Mouse (Mus musculus): ENCODE data around the gene Arl8a. TPM values are rescaled to one million over a fixed set of nuclear protein-coding genes. Genes with fewer than 3 reads are reported as not detected.

Arl8a gene
- total RNA-seq, 2 experiments from 2014 or later = 19.9 to 32.1 TPM

DNA sequence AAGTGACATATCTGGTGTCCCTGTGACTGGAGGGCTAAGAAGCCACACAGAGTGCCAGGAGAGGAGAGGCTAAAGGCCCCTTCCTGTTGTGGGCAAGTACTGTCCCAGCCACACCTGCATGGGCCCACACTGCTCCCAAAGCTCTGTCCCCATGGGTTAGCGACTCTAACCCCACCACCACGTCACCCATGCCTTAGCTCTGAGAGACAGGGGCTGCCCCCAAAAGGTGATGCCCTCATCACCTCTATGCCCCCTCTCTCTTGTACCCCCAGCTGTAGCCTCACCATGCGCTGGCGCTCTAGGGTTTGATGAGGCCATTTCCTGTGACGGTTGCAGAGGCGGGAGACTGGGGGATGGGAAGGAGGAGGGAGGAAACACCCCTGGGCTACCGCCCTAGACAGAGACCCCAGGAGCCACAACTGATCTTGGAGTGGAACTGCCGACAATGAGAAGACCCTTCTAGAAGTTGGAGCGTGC lies 13.7 kb upstream of the Arl8a start:
- peak; percentile 40 for ATAC-seq (replicated peaks; ENCODE audit: poor library complexity)

DNA sequence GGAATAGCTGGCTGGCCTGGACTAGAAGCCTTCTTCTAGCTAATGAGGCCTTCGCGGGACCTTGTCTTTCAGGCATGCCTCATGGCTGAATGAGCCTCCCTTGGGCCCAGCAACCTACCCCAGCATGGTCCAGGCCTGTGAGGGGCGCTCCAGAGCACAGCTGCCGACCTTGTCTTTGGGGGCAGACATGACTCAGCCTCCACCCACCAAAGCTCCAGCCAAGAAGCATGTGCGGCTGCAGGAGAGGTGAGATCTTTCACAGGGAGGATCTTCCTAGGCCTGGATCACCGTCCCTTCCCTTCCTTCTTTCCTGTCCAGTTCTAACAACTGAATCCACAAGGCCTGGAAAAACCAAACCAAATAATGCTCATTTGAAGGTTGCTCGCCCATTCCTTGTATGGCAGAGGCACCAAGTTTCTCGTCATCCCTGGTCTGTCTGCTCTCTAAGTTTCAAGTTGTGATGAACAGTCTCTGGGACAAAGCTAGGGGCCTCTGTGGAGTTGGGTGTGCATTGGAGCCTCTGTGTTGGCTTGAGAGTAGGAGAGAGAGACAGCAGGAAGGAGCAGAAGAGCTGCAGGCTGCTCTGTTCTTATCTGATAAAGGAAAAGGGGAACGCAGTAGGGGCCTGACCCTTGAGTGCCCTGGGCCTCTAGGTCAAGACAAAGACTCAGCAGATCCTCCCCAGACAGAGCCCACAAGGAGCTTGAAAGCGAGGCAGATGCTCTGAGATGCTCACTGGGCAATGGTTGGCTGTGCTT lies 12.8 kb upstream of the Arl8a start:
- peak; percentile 30 for ATAC-seq (replicated peaks; ENCODE audit: poor library complexity)

GRCm38 (mm10) chr1:135135111-135135787 lies 11.4 kb upstream of the Arl8a start:
- no peak for ATAC-seq (replicated peaks; ENCODE audit: poor library complexity)

GRCm38 (mm10) chr1:135136500-135136899 lies 10.1 kb upstream of the Arl8a start:
- peak; percentile 31 for ATAC-seq (replicated peaks; ENCODE audit: poor library complexity)

GRCm38 (mm10) chr1:135139906-135140305 lies 6.7 kb upstream of the Arl8a start:
- ATAC-seq (replicated peaks; ENCODE audit: poor library complexity) = peak; percentile 70

DNA sequence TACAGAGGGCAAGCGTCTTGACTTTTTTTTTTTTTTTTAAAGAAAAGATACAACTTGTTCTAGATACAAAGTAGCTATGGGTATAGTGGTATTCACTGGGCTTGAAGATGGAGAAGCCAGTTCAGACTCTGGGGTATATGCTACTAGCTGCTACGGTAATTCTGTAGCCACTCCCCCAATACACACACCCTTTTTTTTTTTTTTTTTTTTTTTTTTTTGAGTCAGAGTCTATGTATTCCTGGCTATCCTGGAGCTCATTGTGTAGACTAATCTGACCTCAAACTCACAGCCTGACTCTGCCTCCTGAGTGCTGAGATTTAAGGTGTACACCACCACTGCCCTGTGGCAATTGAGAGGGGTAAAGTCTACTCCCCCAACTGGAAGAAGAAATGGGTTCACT lies 4.2 kb upstream of the Arl8a start:
- ATAC-seq (replicated peaks; ENCODE audit: poor library complexity) = no peak

DNA sequence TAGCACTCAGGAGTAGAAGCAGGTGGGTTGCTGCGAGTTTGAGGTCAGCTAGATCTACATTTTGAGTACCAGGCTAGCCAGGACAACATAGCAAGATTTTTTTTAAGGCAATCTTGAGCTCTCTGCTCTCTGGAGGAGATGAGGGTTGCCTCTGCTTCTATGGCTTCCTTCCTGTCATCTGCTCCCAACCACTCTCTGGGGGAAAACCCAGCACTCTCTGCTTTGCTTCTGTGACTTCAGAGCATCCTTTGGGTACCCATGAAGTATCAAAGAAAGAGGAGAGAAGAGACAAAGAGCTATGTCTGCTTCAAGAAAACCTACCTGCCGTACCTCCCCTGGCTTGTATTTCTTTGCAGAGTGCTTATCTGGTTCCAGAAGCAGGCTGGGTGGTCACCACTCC lies 2.7 kb upstream of the Arl8a start:
- ATAC-seq (replicated peaks; ENCODE audit: poor library complexity) = no peak

- ATAC-seq (replicated peaks; ENCODE audit: poor library complexity) = peak; percentile 67
These were observed 500 bp downstream of the Arl8a start for GRCm38 (mm10) chr1:135146946-135147701.

GRCm38 (mm10) chr1:135147702-135148058 lies 1.1 kb downstream of the Arl8a start:
- ATAC-seq (replicated peaks; ENCODE audit: poor library complexity) = peak; percentile 71

DNA sequence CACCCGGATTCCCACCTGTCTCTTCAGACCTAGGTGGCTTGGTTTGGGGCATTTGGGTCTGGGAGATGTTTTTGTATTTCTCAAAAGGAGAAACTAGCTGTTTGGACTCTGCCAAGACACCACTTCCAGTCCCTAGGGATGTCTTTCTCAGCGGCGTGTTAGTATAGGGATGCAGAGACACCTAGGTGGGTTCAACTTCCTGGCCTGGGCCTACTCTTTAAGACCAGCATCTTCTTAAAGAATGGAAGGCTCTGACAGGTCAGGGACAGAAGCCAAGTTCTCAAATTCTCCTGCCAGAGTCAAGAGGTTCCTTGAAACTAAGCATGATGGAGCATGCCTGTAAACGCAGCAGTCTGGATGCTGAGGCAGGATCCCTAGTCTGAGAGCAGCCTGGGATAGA lies 1.9 kb downstream of the Arl8a start:
- ATAC-seq (replicated peaks; ENCODE audit: poor library complexity) = no peak

DNA sequence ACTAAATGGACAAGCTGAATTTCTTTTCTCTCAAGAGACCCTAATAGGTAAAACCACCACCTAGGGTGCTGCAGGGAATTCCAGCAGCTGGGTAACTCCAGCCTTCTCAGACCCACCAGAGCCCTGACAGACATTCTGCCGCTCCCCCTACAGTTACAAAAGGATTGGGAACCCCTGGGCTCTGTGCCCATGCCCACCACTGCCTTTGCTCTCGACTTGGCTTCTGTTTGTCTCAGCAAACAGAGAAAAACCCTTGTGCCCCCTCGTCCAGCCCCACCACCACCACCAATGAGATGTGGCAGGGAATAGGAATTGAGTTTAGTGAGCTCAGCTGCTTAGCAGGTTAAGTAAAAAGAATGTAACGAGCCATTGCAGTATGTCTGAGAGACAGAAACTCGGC lies 2.4 kb downstream of the Arl8a start:
- ATAC-seq (replicated peaks; ENCODE audit: poor library complexity) = no peak

GRCm38 (mm10) chr1:135154011-135154410 lies 7.4 kb downstream of the Arl8a start:
- ATAC-seq (replicated peaks; ENCODE audit: poor library complexity) = no peak

GRCm38 (mm10) chr1:135154411-135154959 lies 7.9 kb downstream of the Arl8a start:
- ATAC-seq (replicated peaks; ENCODE audit: poor library complexity) = peak; percentile 98

DNA sequence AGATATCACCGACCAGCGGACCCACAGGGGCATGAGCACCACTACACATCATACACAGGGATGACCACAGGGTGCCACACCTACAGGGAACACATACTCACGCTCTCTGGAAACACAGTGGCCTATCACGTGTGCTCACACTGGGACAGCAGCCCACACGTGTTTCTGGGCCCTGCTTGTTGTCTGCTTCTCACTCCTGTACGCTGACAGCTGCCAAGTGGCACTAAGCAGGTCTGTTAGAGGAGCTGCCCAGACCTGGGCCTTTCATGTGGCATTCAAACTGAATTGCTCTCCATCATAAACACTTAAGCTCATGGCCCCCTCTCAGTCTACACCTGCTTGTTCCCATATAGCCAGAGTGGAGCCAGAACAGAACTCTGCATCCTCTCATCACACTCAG lies 9.7 kb downstream of the Arl8a start:
- no peak for ATAC-seq (replicated peaks; ENCODE audit: poor library complexity)

GRCm38 (mm10) chr1:135158633-135159032 lies 12.0 kb downstream of the Arl8a start:
- ATAC-seq (replicated peaks; ENCODE audit: poor library complexity) = no peak

- ATAC-seq (replicated peaks; ENCODE audit: poor library complexity) = no peak
These were observed 12.4 kb downstream of the Arl8a start for GRCm38 (mm10) chr1:135159074-135159473.

GRCm38 (mm10) chr1:135159556-135160123 lies 13.0 kb downstream of the Arl8a start:
- no peak for ATAC-seq (replicated peaks; ENCODE audit: poor library complexity)

GRCm38 (mm10) chr1:135160411-135161050 lies 13.9 kb downstream of the Arl8a start:
- ATAC-seq (replicated peaks; ENCODE audit: poor library complexity) = no peak

DNA sequence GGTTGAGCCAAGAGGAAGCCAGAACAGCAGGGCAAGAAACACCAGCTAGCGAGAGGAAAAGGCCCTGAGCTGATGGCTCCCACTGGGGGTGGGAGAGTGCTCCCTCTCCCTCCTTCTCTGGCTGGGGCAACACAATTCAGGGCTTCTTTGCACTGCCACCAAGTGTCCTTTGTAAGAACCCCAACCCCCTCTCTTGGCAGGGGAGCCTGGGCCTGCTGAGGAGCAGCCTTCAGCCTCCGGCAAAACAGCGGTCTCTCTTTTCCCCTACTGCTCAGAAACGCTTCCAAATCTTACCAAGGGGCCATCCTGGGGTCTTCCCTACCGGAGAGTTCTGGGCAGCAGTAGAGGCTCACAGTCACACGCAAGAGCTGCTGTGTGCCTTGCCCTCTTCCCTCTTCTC lies 16.1 kb downstream of the Arl8a start:
- no peak for ATAC-seq (replicated peaks; ENCODE audit: poor library complexity)

DNA sequence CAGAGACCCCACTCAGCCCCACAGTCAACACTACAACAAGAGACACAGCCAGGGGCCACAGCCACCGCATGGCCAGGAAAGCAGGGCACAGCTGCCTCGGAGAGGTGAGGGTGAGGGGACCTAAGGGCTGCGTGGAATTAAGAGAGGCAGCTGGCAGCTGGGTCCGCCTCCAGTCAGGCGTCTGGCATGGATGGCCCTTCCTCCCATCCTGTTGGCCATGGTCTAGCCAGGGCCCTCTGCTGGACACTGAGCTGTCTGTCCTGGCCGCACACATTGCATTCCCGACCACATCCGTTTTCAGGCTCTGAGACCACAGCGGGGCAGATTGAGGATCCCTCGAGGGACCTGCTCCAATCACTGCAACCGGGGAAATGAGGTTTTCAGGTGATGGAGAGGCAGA lies 20.8 kb downstream of the Arl8a start, which contains the start of gene Gpr37l1:
Gene Gpr37l1, minus strand, starts transcription at position 247 of the 400 bp plus-strand sequence.
- 0 out of 2 replicates have a peak, but pooled peaks have one; percentile 17 for ATAC-seq (replicated peaks; ENCODE audit: poor library complexity)
